Mouse (Mus musculus): ENCODE measurements at regions not wholly inside any gene's neighbourhood (a gene's known extent, or its start where the extent isn't known, plus 50 kb on each side); places are given as distances from the start of the nearest gene placed in this dataset.

GRCm38 (mm10) chr1:73560594-73560993 lies 544.9 kb upstream of the Tnp1 start:
- ATAC-seq (ENCODE audit: insufficient read depth) (no peak), DNase-seq (no peak)
- Histone ChIP-seq H3K4me1 (ENCODE audit: insufficient read depth) (no peaks in the 10 kb centered on the region), H3K36me3 (ENCODE audit: insufficient read depth) (no peaks in the 10 kb centered on the region), H3K4me3 (ENCODE audit: low read depth, low read length) (no peak overlapping the region), H3K27ac (ENCODE audit: low read depth) (no peak overlapping the region), H3K9me3 (ENCODE audit: low read depth, low read length) (no peaks in the 10 kb centered on the region; the same call in 1 of the 2 replicates), H3K27me3 (ENCODE audit: insufficient read depth, low read length) (no peaks in the 10 kb centered on the region), H3K9ac (no peak overlapping the region), H3K4me2 (no peak overlapping the region)
- TF ChIP-seq CTCF (IDR thresholded peaks at IDR 0.05; ENCODE audit: low read depth) = no peak
- 70% methylated on average over 1 of the region's 1 CpGs for WGBS

GRCm38 (mm10) chr1:73547877-73548276 lies 532.2 kb upstream of the Tnp1 start:
- no peaks in the 10 kb centered on the region for H3K27me3 ChIP-seq (ENCODE audit: insufficient read depth, low read length)
- no peaks in the 10 kb centered on the region for H3K36me3 ChIP-seq (ENCODE audit: insufficient read depth)
- ATAC-seq (ENCODE audit: insufficient read depth) (no peak), DNase-seq (no peak)
- H3K4me3 ChIP-seq (ENCODE audit: low read depth, low read length) = no peak overlapping the region
- H3K9ac ChIP-seq = no peak overlapping the region
- no peak overlapping the region for H3K4me2 ChIP-seq
- H3K4me1 ChIP-seq (ENCODE audit: insufficient read depth) = no peaks in the 10 kb centered on the region; the same call in 1 of the 2 replicates
- no peak overlapping the region for H3K27ac ChIP-seq (ENCODE audit: low read depth)
- TF ChIP-seq CTCF (IDR thresholded peaks at IDR 0.05; ENCODE audit: low read depth) = no peak
- 75% methylated on average over 3 of the region's 3 CpGs for WGBS
- no peaks in the 10 kb centered on the region for H3K9me3 ChIP-seq (ENCODE audit: low read depth, low read length)

DNA sequence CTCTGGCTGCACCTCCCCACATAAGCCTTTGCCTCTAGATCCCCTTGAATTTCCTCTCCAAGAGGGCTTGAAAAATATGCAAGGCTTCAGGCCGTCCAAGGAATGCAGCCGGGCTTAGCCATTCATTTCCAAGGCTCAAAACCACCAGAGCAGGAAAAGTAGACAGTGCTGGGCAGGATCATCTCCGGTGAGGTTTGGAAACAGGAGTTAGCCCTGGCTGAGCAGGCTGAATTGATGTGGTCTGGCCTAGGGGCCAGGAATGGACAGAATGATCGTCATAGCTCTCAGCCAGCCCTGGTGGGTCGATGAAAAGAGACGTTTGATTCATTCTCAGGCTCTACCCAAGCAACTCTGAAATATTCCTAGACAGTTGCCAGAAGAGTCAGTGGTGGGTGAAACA lies 529.7 kb upstream of the Tnp1 start:
- Histone ChIP-seq H3K9me3 (ENCODE audit: low read depth, low read length) (no peaks in the 10 kb centered on the region), H3K27me3 (ENCODE audit: insufficient read depth, low read length) (no peaks in the 10 kb centered on the region), H3K4me3 (ENCODE audit: low read depth, low read length) (no peak overlapping the region), H3K4me2 (no peak overlapping the region), H3K36me3 (ENCODE audit: insufficient read depth) (no peaks in the 10 kb centered on the region), H3K27ac (ENCODE audit: low read depth) (no peak overlapping the region; the same call in 1 of the 2 replicates), H3K9ac (no peak overlapping the region), H3K4me1 (ENCODE audit: insufficient read depth) (no peaks in the 10 kb centered on the region; the same call in 1 of the 2 replicates)
- ATAC-seq (ENCODE audit: insufficient read depth) = no peak
- WGBS = 64% methylated on average over 6 of the region's 6 CpGs
- DNase-seq = peak; percentile 21
- TF ChIP-seq CTCF (IDR thresholded peaks at IDR 0.05; ENCODE audit: low read depth) = no peak

DNA sequence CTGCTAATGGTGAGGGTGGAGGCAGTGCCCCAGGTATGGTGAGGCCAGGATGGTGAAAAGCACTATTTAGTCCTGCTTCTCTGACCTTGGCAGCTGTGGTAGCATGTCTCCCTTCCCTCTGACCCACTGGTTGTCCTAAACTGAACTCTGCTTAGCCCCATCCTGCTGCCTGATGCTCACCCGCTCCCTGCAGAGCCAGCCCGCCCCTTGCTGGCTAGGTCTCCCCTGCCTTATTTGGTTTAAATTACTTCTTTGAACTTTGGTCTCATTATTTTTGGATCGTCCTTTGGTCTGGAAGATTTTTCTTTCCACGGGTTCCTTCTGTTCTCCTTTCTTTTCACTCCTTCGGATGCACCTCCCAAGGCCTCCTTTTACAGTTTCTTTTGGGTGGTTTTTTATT lies 525.7 kb upstream of the Tnp1 start:
- Histone ChIP-seq H3K4me2 (no peak overlapping the region), H3K9me3 (ENCODE audit: low read depth, low read length) (no peaks in the 10 kb centered on the region), H3K27ac (ENCODE audit: low read depth) (no peak overlapping the region), H3K4me1 (ENCODE audit: insufficient read depth) (no peaks in the 10 kb centered on the region), H3K27me3 (ENCODE audit: insufficient read depth, low read length) (no peaks in the 10 kb centered on the region), H3K4me3 (ENCODE audit: low read depth, low read length) (no peak overlapping the region), H3K36me3 (ENCODE audit: insufficient read depth) (no peaks in the 10 kb centered on the region), H3K9ac (no peak overlapping the region)
- no peak for TF ChIP-seq CTCF (IDR thresholded peaks at IDR 0.05; ENCODE audit: low read depth)
- peak; percentile 15 for DNase-seq
- no peak for ATAC-seq (ENCODE audit: insufficient read depth)
- WGBS = 39% methylated on average over 5 of the region's 5 CpGs

DNA sequence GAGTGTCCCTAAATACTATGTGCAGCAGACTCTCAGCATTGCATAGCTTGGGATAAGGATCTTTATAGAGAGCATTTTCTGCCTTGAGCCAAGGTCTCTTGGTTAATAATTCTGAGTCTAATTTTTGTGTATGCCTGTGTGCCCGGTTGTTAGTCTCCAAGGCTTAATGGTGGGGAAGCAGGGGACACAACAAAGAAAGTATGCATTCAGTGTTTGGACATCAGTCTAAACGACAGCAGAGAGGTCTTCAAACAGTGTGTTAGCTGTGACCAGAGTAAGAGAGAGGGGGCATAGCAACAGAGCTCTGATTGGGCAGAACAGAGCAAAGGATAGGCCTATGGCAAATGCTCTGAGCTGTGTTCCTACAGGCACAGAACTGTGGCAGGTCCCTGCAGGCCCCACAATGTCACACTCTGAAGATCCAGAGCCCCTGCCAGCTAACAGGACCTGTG lies 522.7 kb upstream of the Tnp1 start:
- H3K27me3 ChIP-seq (ENCODE audit: insufficient read depth, low read length) = no peaks in the 10 kb centered on the region
- no peak overlapping the region for H3K4me2 ChIP-seq
- ATAC-seq (ENCODE audit: insufficient read depth) (peak; percentile 90), DNase-seq (peak; percentile 50)
- no peak overlapping the region for H3K4me3 ChIP-seq (ENCODE audit: low read depth, low read length)
- H3K27ac ChIP-seq (ENCODE audit: low read depth) = peak overlapping the region; percentile 15; the same call in 1 of the 2 replicates
- no peak for TF ChIP-seq CTCF (IDR thresholded peaks at IDR 0.05; ENCODE audit: low read depth)
- no peak overlapping the region for H3K9ac ChIP-seq
- 21% methylated on average over 2 of the region's 2 CpGs for WGBS
- no peaks in the 10 kb centered on the region for H3K36me3 ChIP-seq (ENCODE audit: insufficient read depth)
- no peaks in the 10 kb centered on the region for H3K9me3 ChIP-seq (ENCODE audit: low read depth, low read length)
- no peaks in the 10 kb centered on the region for H3K4me1 ChIP-seq (ENCODE audit: insufficient read depth)

- ATAC-seq (ENCODE audit: insufficient read depth) = no peak
- Histone ChIP-seq H3K4me1 (ENCODE audit: insufficient read depth) (no peaks in the 10 kb centered on the region; the same call in 1 of the 2 replicates), H3K4me3 (ENCODE audit: low read depth, low read length) (no peak overlapping the region), H3K9me3 (ENCODE audit: low read depth, low read length) (no peaks in the 10 kb centered on the region), H3K27me3 (ENCODE audit: insufficient read depth, low read length) (no peaks in the 10 kb centered on the region), H3K36me3 (ENCODE audit: insufficient read depth) (no peaks in the 10 kb centered on the region), H3K9ac (no peak overlapping the region), H3K4me2 (no peak overlapping the region), H3K27ac (ENCODE audit: low read depth) (no peak overlapping the region)
- no peak for TF ChIP-seq CTCF (IDR thresholded peaks at IDR 0.05; ENCODE audit: low read depth)
- 91% methylated on average over 4 of the region's 4 CpGs for WGBS
- DNase-seq = no peak
Measured at GRCm38 (mm10) chr1:73535726-73536265, 520.1 kb upstream of the Tnp1 start.

- WGBS = 88% methylated on average over 3 of the region's 3 CpGs
- Histone ChIP-seq H3K9ac (no peak overlapping the region), H3K27ac (ENCODE audit: low read depth) (no peak overlapping the region), H3K9me3 (ENCODE audit: low read depth, low read length) (no peaks in the 10 kb centered on the region), H3K4me2 (no peak overlapping the region), H3K4me3 (ENCODE audit: low read depth, low read length) (no peak overlapping the region), H3K27me3 (ENCODE audit: insufficient read depth, low read length) (no peaks in the 10 kb centered on the region), H3K4me1 (ENCODE audit: insufficient read depth) (no peaks in the 10 kb centered on the region; the same call in 1 of the 2 replicates), H3K36me3 (ENCODE audit: insufficient read depth) (no peaks in the 10 kb centered on the region)
- no peak for TF ChIP-seq CTCF (IDR thresholded peaks at IDR 0.05; ENCODE audit: low read depth)
- no peak for DNase-seq
- ATAC-seq (ENCODE audit: insufficient read depth) = no peak
Measured at GRCm38 (mm10) chr1:73533526-73533925, 517.8 kb upstream of the Tnp1 start.

Measured in lung, embryonic 14.5 days (tissue).